Mouse (Mus musculus): ENCODE measurements at regions not wholly inside any gene's neighbourhood (a gene's known extent, or its start where the extent isn't known, plus 50 kb on each side); places are given as distances from the start of the nearest gene placed in this dataset.

GRCm38 (mm10) chr15:41154551-41155151 is 1020.5 kb downstream of the 9330182O14Rik start:
- DNase-seq (ENCODE audit: low read depth, low spot score), result peak; percentile 41

GRCm38 (mm10) chr15:41155169-41155638 is 1021.0 kb downstream of the 9330182O14Rik start:
- DNase-seq (ENCODE audit: low read depth, low spot score), result peak; percentile 37

- DNase-seq (ENCODE audit: low read depth, low spot score), result peak; percentile 48
Measured at GRCm38 (mm10) chr15:41157802-41158201, 1023.6 kb downstream of the 9330182O14Rik start.

GRCm38 (mm10) chr15:41162268-41162667 is 1028.1 kb downstream of the 9330182O14Rik start:
- DNase-seq (ENCODE audit: low read depth, low spot score), result peak; percentile 73

GRCm38 (mm10) chr15:41162793-41163192 is 1028.6 kb downstream of the 9330182O14Rik start:
- peak; percentile 83 for DNase-seq (ENCODE audit: low read depth, low spot score)

GRCm38 (mm10) chr15:41163643-41164358 is 1029.6 kb downstream of the 9330182O14Rik start:
- peak; percentile 79 for DNase-seq (ENCODE audit: low read depth, low spot score)

GRCm38 (mm10) chr15:41165534-41165933 is 1031.4 kb downstream of the 9330182O14Rik start:
- no peak for DNase-seq (ENCODE audit: low read depth, low spot score)

GRCm38 (mm10) chr15:41190792-41191191 is 1056.6 kb downstream of the 9330182O14Rik start:
- DNase-seq (ENCODE audit: low read depth, low spot score), result no peak

- DNase-seq (ENCODE audit: low read depth, low spot score), result peak; percentile 74
Measured at GRCm38 (mm10) chr15:41193240-41193639, 1059.1 kb downstream of the 9330182O14Rik start.

GRCm38 (mm10) chr15:41223801-41224200 is 1089.6 kb downstream of the 9330182O14Rik start:
- no peak for DNase-seq (ENCODE audit: low read depth, low spot score)

- DNase-seq (ENCODE audit: low read depth, low spot score), result peak; percentile 15
Measured at GRCm38 (mm10) chr15:41232406-41233060, 1098.4 kb downstream of the 9330182O14Rik start.

Data from brain, adult 2 months (tissue).